Mouse (Mus musculus): Measurements from ENCODE around the gene Eif2ak2. TPM values are rescaled to one million over a fixed set of nuclear protein-coding genes. Genes with fewer than 3 reads are reported as not detected.

Gene Eif2ak2
- total and polyA plus RNA-seq, 3 experiments = 14.1 to 18.1 TPM; not detected in 1

DNA sequence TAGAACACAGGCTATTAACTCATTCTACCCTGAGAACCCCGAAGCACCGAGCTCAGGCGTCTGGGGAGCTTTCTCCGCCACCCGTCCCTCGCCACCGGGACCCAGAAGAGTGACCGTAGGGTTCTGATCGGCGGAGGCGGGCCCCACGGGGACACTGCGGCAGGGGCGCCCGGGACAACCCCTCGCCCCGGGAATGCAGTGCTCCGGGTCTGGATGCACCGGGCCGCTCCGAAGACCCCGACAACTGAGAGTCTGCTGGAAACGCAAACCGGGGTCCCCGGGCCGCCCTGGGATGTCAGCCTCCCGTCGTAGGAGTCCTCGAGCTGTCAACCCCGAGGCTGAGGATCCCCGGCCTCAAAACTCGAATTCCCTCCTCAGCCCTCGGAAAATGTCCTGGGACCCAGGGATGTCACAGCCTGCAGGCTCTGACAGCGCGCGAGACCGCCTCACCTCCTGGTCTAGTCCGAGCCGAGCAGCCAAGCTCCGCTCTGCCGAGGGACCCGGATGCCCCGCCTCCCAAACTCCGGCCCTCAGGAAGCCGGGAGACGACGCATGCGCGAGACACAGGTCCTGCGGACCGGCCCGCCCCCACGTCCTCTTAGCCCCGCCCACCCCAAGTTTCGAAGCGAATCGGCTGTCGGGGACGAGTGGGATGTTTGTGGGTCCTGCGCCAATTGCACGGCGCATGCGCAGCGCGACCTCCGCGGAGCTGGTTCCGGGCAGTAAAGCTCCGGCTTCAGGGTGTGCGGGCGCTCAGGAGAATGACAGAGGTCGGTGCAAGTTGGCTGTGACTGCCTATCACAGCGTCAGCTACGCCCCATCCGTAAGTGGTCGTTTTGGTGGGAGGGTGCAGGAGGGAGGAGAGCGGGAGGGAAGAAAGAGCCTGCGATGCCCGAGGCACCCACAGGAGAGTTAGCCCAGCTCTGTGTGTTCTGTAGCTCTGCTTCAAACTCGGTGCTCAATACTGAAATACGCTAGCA lies 47.2 kb downstream of the Eif2ak2 start, which contains the start of the genes Heatr5b and Gpatch11 (continued):
- no peak for TF ChIP-seq EP300 (IDR thresholded peaks at IDR 0.05; ENCODE audit: low read depth in 1 of 2, low read length in 2 of 2)
- no peak for TF ChIP-seq MAFK (IDR thresholded peaks at IDR 0.05; ENCODE audit: borderline replicate concordance, low read depth, low read length)
- no peak for TF ChIP-seq BHLHE40 (IDR thresholded peaks at IDR 0.05; ENCODE audit: borderline replicate concordance, low read depth, low read length)
- TF ChIP-seq JUND (IDR thresholded peaks at IDR 0.05; ENCODE audit: low read depth, low read length) = no peak
- TF ChIP-seq RCOR1 (IDR thresholded peaks at IDR 0.05; ENCODE audit: low read depth, low read length) = no peak

DNA sequence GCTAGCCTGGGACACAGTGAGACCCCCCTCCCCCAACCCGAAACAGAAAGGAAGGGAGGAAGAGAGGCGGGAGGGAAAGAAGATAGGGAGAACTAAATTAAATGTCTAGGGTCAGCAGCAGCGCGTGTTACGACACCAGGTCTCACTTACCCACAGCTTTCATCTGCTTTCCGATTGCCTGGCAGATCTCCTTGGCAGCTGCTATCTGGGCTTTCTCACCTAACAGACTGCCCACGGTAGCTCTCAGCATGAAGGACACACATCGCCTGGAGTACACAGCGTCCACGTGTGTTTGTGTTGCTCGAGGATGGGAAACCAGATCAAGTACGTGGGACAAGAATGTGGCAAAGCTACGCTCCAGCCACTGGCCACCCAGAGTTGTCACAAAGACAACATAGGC lies 58.0 kb downstream of the Eif2ak2 start:
- no peaks in the 10 kb centered on the region for H3K79me2 ChIP-seq (ENCODE audit: control insufficient read depth, insufficient read depth, low read length, poor library complexity)
- DNase-seq (ENCODE audit: low read depth, low spot score) = no peak
- H3K9me3 ChIP-seq (replicated peaks; ENCODE audit: insufficient read depth, low read length) = no peaks in the 10 kb centered on the region
- TF ChIP-seq MYC (IDR thresholded peaks at IDR 0.05; ENCODE audit: low read depth, low read length) (no peak), JUND (IDR thresholded peaks at IDR 0.05; ENCODE audit: low read depth, low read length) (no peak), ELF1 (IDR thresholded peaks at IDR 0.05; ENCODE audit: low read depth, low read length) (no peak), MAFK (IDR thresholded peaks at IDR 0.05; ENCODE audit: borderline replicate concordance, low read depth, low read length) (no peak), EP300 (IDR thresholded peaks at IDR 0.05; ENCODE audit: low read depth in 1 of 2, low read length in 2 of 2) (no peak), SMC3 (IDR thresholded peaks at IDR 0.05; ENCODE audit: low read depth, low read length) (no peak), NRF1 (IDR thresholded peaks at IDR 0.05; ENCODE audit: insufficient read depth, low read depth, low read length, poor library complexity, severe bottlenecking) (no peak), MEF2A (IDR thresholded peaks at IDR 0.05; ENCODE audit: extremely low read depth, insufficient replicate concordance, low read depth, low read length, poor library complexity, severe bottlenecking) (no peak), POLR2AphosphoS2 (IDR thresholded peaks at IDR 0.05; ENCODE audit: low read length) (no peak), SIN3A (IDR thresholded peaks at IDR 0.05; ENCODE audit: low read length) (no peak), MXI1 (IDR thresholded peaks at IDR 0.05; ENCODE audit: low read depth, low read length) (no peak)
- H3K27ac ChIP-seq (ENCODE audit: control insufficient read depth, low read depth, low read length) = no peak overlapping the region
- no peak overlapping the region for H3K4me3 ChIP-seq (ENCODE audit: control insufficient read depth in 1 of 2, insufficient read depth in 1 of 2, low read depth in 2 of 2, low read length in 2 of 2)
- no peaks in the 10 kb centered on the region for H3K27me3 ChIP-seq (ENCODE audit: control insufficient read depth in 1 of 2, insufficient read depth in 2 of 2, low read length in 2 of 2)
- no peaks in the 10 kb centered on the region for H3K4me1 ChIP-seq (ENCODE audit: control insufficient read depth in 1 of 2, insufficient read depth in 2 of 2, low read length in 2 of 2)
- H3K36me3 ChIP-seq (ENCODE audit: control insufficient read depth in 1 of 2, insufficient read depth in 2 of 2, low read length in 2 of 2) = peaks cover 0 to 2% of the 10 kb centered on the region in 2 experiments; a peak in 2 of 4 replicates
- no peak overlapping the region for H3K9ac ChIP-seq (ENCODE audit: control insufficient read depth, low read depth, low read length, poor library complexity, severe bottlenecking)

DNA sequence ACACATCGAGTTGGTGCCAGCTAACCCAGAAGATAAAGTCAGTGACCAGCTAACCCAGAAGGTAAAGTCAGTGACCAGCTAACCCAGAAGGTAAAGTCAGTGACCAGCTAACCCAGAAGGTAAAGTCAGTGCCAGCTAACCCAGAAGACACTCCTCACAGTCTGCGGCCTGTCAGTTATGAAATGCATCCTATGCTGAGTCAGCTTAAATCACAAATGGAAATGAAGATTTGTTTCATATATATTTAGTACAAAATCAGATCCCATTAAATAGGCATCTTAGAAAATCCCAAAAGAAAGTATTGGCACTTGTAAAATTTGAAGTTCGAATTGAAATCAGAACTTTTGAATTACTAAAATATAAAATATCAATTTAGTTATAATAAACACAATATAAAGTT lies 72.8 kb downstream of the Eif2ak2 start:
- Histone ChIP-seq H3K79me2 (ENCODE audit: control insufficient read depth, insufficient read depth, low read length, poor library complexity) (no peaks in the 10 kb centered on the region), H3K4me1 (ENCODE audit: control insufficient read depth in 1 of 2, insufficient read depth in 2 of 2, low read length in 2 of 2) (no peaks in the 10 kb centered on the region), H3K9me3 (replicated peaks; ENCODE audit: insufficient read depth, low read length) (no peaks in the 10 kb centered on the region), H3K4me3 (ENCODE audit: control insufficient read depth in 1 of 2, insufficient read depth in 1 of 2, low read depth in 2 of 2, low read length in 2 of 2) (no peak overlapping the region), H3K9ac (ENCODE audit: control insufficient read depth, low read depth, low read length, poor library complexity, severe bottlenecking) (no peak overlapping the region), H3K36me3 (ENCODE audit: control insufficient read depth in 1 of 2, insufficient read depth in 2 of 2, low read length in 2 of 2) (no peaks in the 10 kb centered on the region; a peak in 2 of 4 replicates), H3K27ac (ENCODE audit: control insufficient read depth, low read depth, low read length) (no peak overlapping the region), H3K27me3 (ENCODE audit: control insufficient read depth in 1 of 2, insufficient read depth in 2 of 2, low read length in 2 of 2) (no peaks in the 10 kb centered on the region)
- no peak for DNase-seq (ENCODE audit: low read depth, low spot score)
- TF ChIP-seq POLR2A (IDR thresholded peaks at IDR 0.05; ENCODE audit: control insufficient read depth in 1 of 2, insufficient read depth in 1 of 2, low read depth in 1 of 2, low read length in 2 of 2, poor library complexity in 1 of 2) (no peak), MAFK (IDR thresholded peaks at IDR 0.05; ENCODE audit: borderline replicate concordance, low read depth, low read length) (peak; percentile 88)

Measured in MEL (cell line).